Mouse (Mus musculus) liver, adult 2 months (tissue): ENCODE results near the gene Iffo2.
A peak's percentile ranks its signal among the peaks of the same experiment; 100 is the strongest.

ENCODE experiments used
- CTCF ChIP-seq: fragments of 200-500 bp; IDR thresholded peaks from 2 replicates; pipeline ENCODE4 v1.5.1; 2011; ENCODE audit warnings: low read depth, low read length, control low read depth
- POLR2A ChIP-seq: fragments of 200-500 bp; IDR thresholded peaks from 2 replicates; pipeline ENCODE4 v1.6.1; 2011; ENCODE audit warnings: low read length, control low read depth; ENCODE audit not compliant: insufficient read depth; ENCODE audit errors: extremely low read depth

- peak; percentile 91 for TF ChIP-seq CTCF
- no peak for TF ChIP-seq POLR2A
Measured at GRCm38 (mm10) chr4:139602357-139603244, 72.3 kb downstream of the Iffo2 start, which contains the start of gene Gm21969.
